ENCODE assay signal across 8 mouse cellular contexts in the genomic region with DNA sequence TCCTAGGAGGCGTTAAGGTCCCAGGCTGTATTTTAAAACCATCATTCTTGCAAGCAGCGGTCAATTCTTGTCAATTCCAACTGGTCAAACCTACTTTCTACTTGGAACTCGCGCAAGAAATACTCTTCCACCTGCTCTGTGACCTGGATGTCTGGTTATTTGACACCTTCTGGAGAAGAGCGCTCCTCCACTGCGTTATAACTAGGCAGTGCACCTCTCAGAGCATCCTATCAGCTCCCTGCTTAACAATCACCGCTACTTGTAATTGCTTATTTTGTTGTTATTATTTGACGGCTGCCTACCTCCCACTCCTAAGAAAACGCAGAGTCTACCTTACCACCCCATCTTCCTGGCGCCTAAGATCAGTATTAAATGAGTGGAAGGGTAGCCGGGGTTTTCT. TPM values are rescaled to one million over a fixed set of nuclear protein-coding genes. Genes with fewer than 3 reads are reported as not detected.
DNase-seq lines count a peak whose midpoint lies in the region; ATAC-seq and TF ChIP-seq lines count a peak whose summit lies in the region.

No protein-coding gene starts in this region.

- H3K9ac ChIP-seq in intestine, postnatal 0 days (ENCODE audit: low read depth, low read length) = peak overlapping the region; percentile 77
- H3K9ac ChIP-seq in neural tube, embryonic 15.5 days (replicated peaks) = peak overlapping the region; percentile 71

- peak overlapping the region; percentile 71 for H3K27ac ChIP-seq in testis, adult 2 months (ENCODE audit: control insufficient read depth, insufficient read depth, low read depth, low read length)
- 0 out of 2 replicates have a peak overlapping the region, but pooled peaks have one; percentile 68 for H3K27ac ChIP-seq in intestine, postnatal 0 days (ENCODE audit: low read depth, low read length)
- peak overlapping the region; percentile 87 for H3K27ac ChIP-seq in neural tube, embryonic 15.5 days (replicated peaks)

- TF ChIP-seq CTCF in testis, adult 2 months (IDR thresholded peaks at IDR 0.05; ENCODE audit: control insufficient read depth, insufficient read depth, insufficient replicate concordance, low read depth, low read length) = no peak
- TF ChIP-seq CTCF in intestine, postnatal 0 days (IDR thresholded peaks at IDR 0.05; ENCODE audit: low read depth) = no peak

- 1% methylated on average over 11 of the region's 11 CpGs for WGBS in intestine, postnatal 0 days
- under 1% methylated on average over 11 of the region's 11 CpGs for WGBS in neural tube, embryonic 15.5 days

- no peaks in the 10 kb centered on the region for H3K4me1 ChIP-seq in testis, adult 2 months (ENCODE audit: control insufficient read depth, insufficient read depth, low read length)
- no peaks in the 10 kb centered on the region; the same call in 1 of the 2 replicates for H3K4me1 ChIP-seq in intestine, postnatal 0 days (replicated peaks; ENCODE audit: control insufficient read depth, insufficient read depth, low read length)
- H3K4me1 ChIP-seq in neural tube, embryonic 15.5 days = peaks cover 18% of the 10 kb centered on the region

- no peaks in the 10 kb centered on the region for H3K27me3 ChIP-seq in testis, adult 2 months (ENCODE audit: control insufficient read depth, insufficient read depth, low read length)
- no peaks in the 10 kb centered on the region for H3K27me3 ChIP-seq in intestine, postnatal 0 days (replicated peaks; ENCODE audit: control insufficient read depth, insufficient read depth, low read length)
- 0 out of 2 replicates have a peak, but pooled peaks cover 5% of the 10 kb centered on the region for H3K27me3 ChIP-seq in neural tube, embryonic 15.5 days (replicated peaks)

- peak; percentile 54 for DNase-seq in embryo, embryonic 10 days (ENCODE audit: low spot score)
- no peak for DNase-seq in embryo, embryonic 9.5 days (ENCODE audit: extremely low spot score)
- DNase-seq in testis, postnatal 14 days (ENCODE audit: low spot score) = no peak
- DNase-seq in gastrocnemius, adult 8-10 months (ENCODE audit: low spot score in 2 of 2) = no peak
- no peak for DNase-seq in layer of hippocampus, adult 11-12 months (ENCODE audit: low spot score)

- no peaks in the 10 kb centered on the region for H3K36me3 ChIP-seq in testis, adult 2 months (ENCODE audit: control insufficient read depth, insufficient read depth, low read length)
- no peaks in the 10 kb centered on the region for H3K36me3 ChIP-seq in intestine, postnatal 0 days (ENCODE audit: control insufficient read depth, insufficient read depth)
- H3K36me3 ChIP-seq in neural tube, embryonic 15.5 days = peaks cover 13% of the 10 kb centered on the region

- H3K4me3 ChIP-seq in testis, adult 2 months (ENCODE audit: control insufficient read depth, low read depth, low read length) = peak overlapping the region; percentile 91
- peak overlapping the region; percentile 72 for H3K4me3 ChIP-seq in intestine, postnatal 0 days (ENCODE audit: low read depth, low read length)
- peak overlapping the region; percentile 69 for H3K4me3 ChIP-seq in neural tube, embryonic 15.5 days (replicated peaks)

- no peaks in the 10 kb centered on the region for H3K9me3 ChIP-seq in intestine, postnatal 0 days (ENCODE audit: control insufficient read depth)
- H3K9me3 ChIP-seq in neural tube, embryonic 15.5 days (replicated peaks) = no peaks in the 10 kb centered on the region

- H3K4me2 ChIP-seq in intestine, postnatal 0 days (replicated peaks; ENCODE audit: low read depth) = peak overlapping the region; percentile 84
- H3K4me2 ChIP-seq in neural tube, embryonic 15.5 days = peak overlapping the region; percentile 66

- no peak for ATAC-seq in intestine, postnatal 0 days
- ATAC-seq in neural tube, embryonic 15.5 days (ENCODE audit: low FRiP score) = peak; percentile 38

- TF ChIP-seq POLR2A in testis, adult 2 months (IDR thresholded peaks at IDR 0.05; ENCODE audit: control insufficient read depth, low read depth, low read length) = no peak

RNA-seq across cellular contexts. Expression of gene Snrpf, which starts 0.7 kb away (rescaled TPM):
- 65.2 and 67.0 TPM in 2 replicates for polyA plus RNA-seq in testis, adult 2 months (2012; rRNA removed)
- polyA plus RNA-seq in intestine, postnatal 0 days (2015; fragmentation: Nextera tagmentation; extraction: Ambion mirVana) = 56.1 and 57.9 TPM in 2 replicates
- 58.2 and 71.7 TPM in 2 replicates for polyA plus RNA-seq in neural tube, embryonic 15.5 days (2015; fragmentation: Nextera tagmentation; extraction: Ambion mirVana)
- 10 to 100 TPM in 1 of 4 experiments, 1 to 10 TPM in 3; 6.2 to 10.4 (median 7.7) TPM for total RNA-seq in gastrocnemius, adult 8-10 months (2022)

RNA-seq across cellular contexts. Expression of gene Ccdc38, which starts 48.4 kb away (rescaled TPM):
- polyA plus RNA-seq in testis, adult 2 months (2012; rRNA removed) = 125 and 137 TPM in 2 replicates
- 0.10 and 0.14 TPM in 2 replicates for polyA plus RNA-seq in intestine, postnatal 0 days (2015; fragmentation: Nextera tagmentation; extraction: Ambion mirVana)
- 0.41 and 0.46 TPM in 2 replicates for polyA plus RNA-seq in neural tube, embryonic 15.5 days (2015; fragmentation: Nextera tagmentation; extraction: Ambion mirVana)
- total RNA-seq in gastrocnemius, adult 8-10 months (2022) = not detected

RNA-seq across cellular contexts. Expression of gene Amdhd1, which starts 49.0 kb away (rescaled TPM):
- 0.07 TPM in 1 of 2 replicates, not detected in the other for polyA plus RNA-seq in testis, adult 2 months (2012; rRNA removed)
- 0.09 TPM in 1 of 2 replicates, not detected in the other for polyA plus RNA-seq in intestine, postnatal 0 days (2015; fragmentation: Nextera tagmentation; extraction: Ambion mirVana)
- 0.06 and 0.11 TPM in 2 replicates for polyA plus RNA-seq in neural tube, embryonic 15.5 days (2015; fragmentation: Nextera tagmentation; extraction: Ambion mirVana)
- total RNA-seq in gastrocnemius, adult 8-10 months (2022) = not detected

RNA-seq across cellular contexts. Expression of gene Ntn4, which starts 51.7 kb away (rescaled TPM):
- polyA plus RNA-seq in testis, adult 2 months (2012; rRNA removed) = 2.7 and 3.2 TPM in 2 replicates
- polyA plus RNA-seq in intestine, postnatal 0 days (2015; fragmentation: Nextera tagmentation; extraction: Ambion mirVana) = 0.10 and 0.25 TPM in 2 replicates
- polyA plus RNA-seq in neural tube, embryonic 15.5 days (2015; fragmentation: Nextera tagmentation; extraction: Ambion mirVana) = 0.43 and 0.59 TPM in 2 replicates
- 1 to 10 TPM; 4.6 to 7.7 (median 6.2) TPM for total RNA-seq in gastrocnemius, adult 8-10 months (2022)

Comparison
In these comparisons a context has a peak if more than half of its experiments do, and no peak if none do; other contexts are left out.
1. RNA of gene Ccdc38, which starts 48.4 kb away (polyA plus RNA-seq): 125 to 137 TPM in testis, adult 2 months; 0.41 to 0.46 TPM in neural tube, embryonic 15.5 days and 0.10 to 0.14 TPM in intestine, postnatal 0 days; every median in the first group is over 10 times any median in the second.
2. Peak in every context shown above with its lines, with median percentiles within 50 percentile points of each other: H3K27ac ChIP-seq and H3K4me3 ChIP-seq.